ENCODE assay signal across 8 mouse cellular contexts in the genomic region with DNA sequence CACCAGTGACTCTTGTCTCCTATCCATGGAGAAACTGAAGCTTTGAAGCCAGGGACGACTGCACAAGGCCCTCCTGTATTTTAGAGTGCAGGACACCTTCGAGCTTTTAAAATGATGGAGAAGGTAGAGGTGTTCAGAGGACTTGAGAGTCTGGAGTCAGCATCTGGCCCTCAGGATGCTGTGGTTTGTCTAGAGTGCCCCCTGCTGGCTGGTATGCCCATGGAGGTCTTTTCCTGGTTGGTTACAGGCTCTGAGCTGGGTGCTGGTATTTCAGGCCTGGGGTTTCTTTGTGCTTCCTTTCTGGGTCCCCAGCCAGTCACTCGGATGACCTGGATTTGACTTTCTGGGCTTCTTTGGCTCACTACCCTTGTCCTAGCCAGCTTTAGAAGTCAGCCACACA.
DNase-seq lines count a peak whose midpoint lies in the region; ATAC-seq lines count a peak whose summit lies in the region.

No protein-coding gene starts in this region.

- H3K27ac ChIP-seq in midbrain, embryonic 14.5 days (replicated peaks; ENCODE audit: low read depth, low read length), result no peak overlapping the region
- no peak overlapping the region for H3K27ac ChIP-seq in midbrain, embryonic 11.5 days (ENCODE audit: low read depth, low read length)
- H3K27ac ChIP-seq in liver, embryonic 13.5 days, result peak overlapping the region; percentile 54
- H3K27ac ChIP-seq in forebrain, embryonic 12.5 days, result no peak overlapping the region

- no peaks in the 10 kb centered on the region for H3K9me3 ChIP-seq in midbrain, embryonic 14.5 days (ENCODE audit: control insufficient read depth, low read length)
- H3K9me3 ChIP-seq in midbrain, embryonic 11.5 days (ENCODE audit: control insufficient read depth, low read length), result no peaks in the 10 kb centered on the region
- H3K9me3 ChIP-seq in liver, embryonic 13.5 days (replicated peaks), result no peaks in the 10 kb centered on the region
- no peaks in the 10 kb centered on the region for H3K9me3 ChIP-seq in forebrain, embryonic 12.5 days

- peaks cover 5% of the 10 kb centered on the region for H3K36me3 ChIP-seq in midbrain, embryonic 14.5 days (ENCODE audit: control insufficient read depth, insufficient read depth, low read length)
- H3K36me3 ChIP-seq in midbrain, embryonic 11.5 days (ENCODE audit: control insufficient read depth, insufficient read depth, low read length), result peaks cover under 1% of the 10 kb centered on the region
- peaks cover 15% of the 10 kb centered on the region for H3K36me3 ChIP-seq in liver, embryonic 13.5 days
- H3K36me3 ChIP-seq in forebrain, embryonic 12.5 days (replicated peaks), result peaks cover 26% of the 10 kb centered on the region

- H3K9ac ChIP-seq in midbrain, embryonic 14.5 days (replicated peaks; ENCODE audit: low read length), result no peak overlapping the region
- H3K9ac ChIP-seq in midbrain, embryonic 11.5 days (ENCODE audit: low read length), result no peak overlapping the region
- no peak overlapping the region for H3K9ac ChIP-seq in liver, embryonic 13.5 days
- H3K9ac ChIP-seq in forebrain, embryonic 12.5 days, result no peak overlapping the region

- ATAC-seq in midbrain, embryonic 14.5 days (ENCODE audit: low FRiP score, low TSS enrichment), result no peak
- no peak for ATAC-seq in midbrain, embryonic 11.5 days (ENCODE audit: low FRiP score)
- ATAC-seq in liver, embryonic 13.5 days (ENCODE audit: low read depth), result 0 out of 2 replicates have a peak, but pooled peaks have one; percentile 9
- no peak for ATAC-seq in forebrain, embryonic 12.5 days (ENCODE audit: low FRiP score)

- peak; percentile 70 for DNase-seq in midbrain, embryonic 14.5 days
- no peak for DNase-seq in midbrain, embryonic 11.5 days (ENCODE audit: low spot score, missing footprints)
- peak; percentile 61 for DNase-seq in T-cell, adult 2 months (ENCODE audit: low spot score)
- peak; percentile 71 to 75 for DNase-seq in cerebellum, postnatal 10 days
- peak; percentile 77 to 82 for DNase-seq in heart, postnatal 14 days
- DNase-seq in liver, embryonic 13.5 days, result peak; percentile 61
- peak; percentile 72 for DNase-seq in right cerebral cortex, postnatal 14 days

- no peaks in the 10 kb centered on the region for H3K27me3 ChIP-seq in midbrain, embryonic 14.5 days (ENCODE audit: control insufficient read depth, insufficient read depth, low read length)
- H3K27me3 ChIP-seq in midbrain, embryonic 11.5 days (ENCODE audit: control insufficient read depth, insufficient read depth, low read length), result no peaks in the 10 kb centered on the region
- no peaks in the 10 kb centered on the region for H3K27me3 ChIP-seq in liver, embryonic 13.5 days
- H3K27me3 ChIP-seq in forebrain, embryonic 12.5 days, result no peaks in the 10 kb centered on the region

- peaks cover 26% of the 10 kb centered on the region for H3K4me1 ChIP-seq in midbrain, embryonic 14.5 days (ENCODE audit: control insufficient read depth, insufficient read depth, low read length)
- H3K4me1 ChIP-seq in midbrain, embryonic 11.5 days (ENCODE audit: control insufficient read depth, insufficient read depth, low read length), result peaks cover 9% of the 10 kb centered on the region
- peaks cover 39% of the 10 kb centered on the region for H3K4me1 ChIP-seq in liver, embryonic 13.5 days (replicated peaks)
- H3K4me1 ChIP-seq in forebrain, embryonic 12.5 days, result peaks cover 24% of the 10 kb centered on the region

- intact Hi-C loops in heart, postnatal 14 days (cut with DNase I), result loop anchor here (2.0 to 5.0 kb wide), 2 partner anchors 255 to 452 kb away; no protein-coding TSS in a partner anchor

- H3K4me3 ChIP-seq in midbrain, embryonic 14.5 days (replicated peaks; ENCODE audit: low read depth, low read length), result no peak overlapping the region
- no peak overlapping the region for H3K4me3 ChIP-seq in midbrain, embryonic 11.5 days (ENCODE audit: low read depth, low read length)
- H3K4me3 ChIP-seq in liver, embryonic 13.5 days (replicated peaks), result no peak overlapping the region
- H3K4me3 ChIP-seq in forebrain, embryonic 12.5 days (replicated peaks), result no peak overlapping the region

- no peak overlapping the region for H3K4me2 ChIP-seq in midbrain, embryonic 14.5 days (ENCODE audit: low read length)
- H3K4me2 ChIP-seq in midbrain, embryonic 11.5 days, result no peak overlapping the region
- H3K4me2 ChIP-seq in liver, embryonic 13.5 days, result peak overlapping the region; percentile 32; the same call in 1 of the 2 replicates
- H3K4me2 ChIP-seq in forebrain, embryonic 12.5 days, result no peak overlapping the region

- 69% methylated on average over 3 of the region's 3 CpGs for WGBS in midbrain, embryonic 14.5 days
- WGBS in midbrain, embryonic 11.5 days, result 67% methylated on average over 3 of the region's 3 CpGs
- 41% methylated on average over 3 of the region's 3 CpGs for WGBS in liver, embryonic 13.5 days (ENCODE audit: insufficient replicate concordance)
- 57% methylated on average over 3 of the region's 3 CpGs for WGBS in forebrain, embryonic 12.5 days
